Mouse (Mus musculus) embryonic facial prominence, embryonic 11.5 days (tissue): Measurements from ENCODE around the gene Gm10382. TPM values are rescaled to one million over a fixed set of nuclear protein-coding genes. Genes with fewer than 3 reads are reported as not detected.

Source experiments
- ATAC-seq: fragments of 200-750 bp; cut with Nextera tagmentation; replicated peaks from 2 replicates; pipeline ENCODE4 v1.8.0; 2017; ENCODE audit warnings: low read depth; ENCODE audit not compliant: insufficient number of reproducible peaks, low FRiP score, low TSS enrichment
- DNase-seq: peaks from one replicate; pipeline ENCODE4 v3.0.0-alpha.2; 2015; ENCODE audit warnings: low spot score
- H3K27ac ChIP-seq: fragments of 300-500 bp; sonication (generic); replicated peaks from 2 replicates; pipeline ENCODE4 v1.5.1; 2014; ENCODE audit warnings: mild to moderate bottlenecking, low read depth, low read length, control low read depth
- H3K27me3 ChIP-seq: fragments of 300-500 bp; sonication (generic); 2 replicates; pipeline ENCODE4 v1.6.1; 2014; ENCODE audit warnings: mild to moderate bottlenecking, low read length, moderate library complexity, mixed read lengths; ENCODE audit not compliant: control insufficient read depth, insufficient read depth
- H3K36me3 ChIP-seq: fragments of 300-500 bp; sonication (generic); replicated peaks from 2 replicates; pipeline ENCODE4 v1.6.1; 2014; ENCODE audit warnings: low read depth, mild to moderate bottlenecking, low read length, moderate library complexity, mixed read lengths; ENCODE audit not compliant: control insufficient read depth, insufficient read depth
- H3K4me1 ChIP-seq: fragments of 300-500 bp; sonication (generic); 2 replicates; pipeline ENCODE4 v1.6.1; 2014; ENCODE audit warnings: low read length, mixed read lengths; ENCODE audit not compliant: control insufficient read depth, insufficient read depth
- H3K4me2 ChIP-seq: fragments of 300-500 bp; sonication (generic); 2 replicates; pipeline ENCODE4 v1.6.1; 2014; ENCODE audit warnings: low read depth, mild to moderate bottlenecking, control low read depth, low read length, moderate library complexity
- H3K4me3 ChIP-seq: fragments of 300-500 bp; sonication (generic); 2 replicates; pipeline ENCODE4 v1.5.1; 2014; ENCODE audit warnings: low read depth, low read length, control low read depth
- H3K9ac ChIP-seq: fragments of 300-500 bp; sonication (generic); replicated peaks from 2 replicates; pipeline ENCODE4 v1.6.1; 2014; ENCODE audit warnings: mild to moderate bottlenecking, control low read depth, low read length
- H3K9me3 ChIP-seq: fragments of 300-500 bp; sonication (generic); replicated peaks from 2 replicates; pipeline ENCODE4 v1.6.1; 2016; ENCODE audit warnings: mild to moderate bottlenecking, low read length, inconsistent platforms, mixed read lengths; ENCODE audit not compliant: control insufficient read depth
- WGBS: fragments of 180-500 bp; shearing (Covaris S2); extraction: QIAGEN DNeasy Blood & Tissue Kit; methylation state at CpG from one replicate; pipeline ENCODE4 v1.1.7; 2014; 5-methylcytosine and 5-hydroxymethylcytosine counted together
- polyA plus RNA-seq: library from polyadenylated mRNA; unstranded; fragments of >200 nt; fragmentation: Nextera tagmentation; extraction: Ambion mirVana; gene quantifications from 2 replicates; pipeline ENCODE4 v1.2.1, GENCODE M21; 2014

Gm10382 gene
- polyA plus RNA-seq, 1 experiment from 2014 or later = not detected

GRCm38 (mm10) chr5:125403481-125404465, 14.7 kb downstream of the Gm10382 start:
- H3K9me3 ChIP-seq = no peaks in the 10 kb centered on the region
- peak overlapping the region; percentile 32 for H3K4me3 ChIP-seq
- DNase-seq (peak; percentile 89), ATAC-seq (no peak)
- no peaks in the 10 kb centered on the region for H3K36me3 ChIP-seq
- no peaks in the 10 kb centered on the region for H3K4me1 ChIP-seq
- H3K27ac ChIP-seq = no peak overlapping the region
- H3K9ac ChIP-seq = no peak overlapping the region
- WGBS = 12% methylated on average over 31 of the region's 31 CpGs
- peak overlapping the region; percentile 36 for H3K4me2 ChIP-seq
- H3K27me3 ChIP-seq = no peaks in the 10 kb centered on the region

DNA sequence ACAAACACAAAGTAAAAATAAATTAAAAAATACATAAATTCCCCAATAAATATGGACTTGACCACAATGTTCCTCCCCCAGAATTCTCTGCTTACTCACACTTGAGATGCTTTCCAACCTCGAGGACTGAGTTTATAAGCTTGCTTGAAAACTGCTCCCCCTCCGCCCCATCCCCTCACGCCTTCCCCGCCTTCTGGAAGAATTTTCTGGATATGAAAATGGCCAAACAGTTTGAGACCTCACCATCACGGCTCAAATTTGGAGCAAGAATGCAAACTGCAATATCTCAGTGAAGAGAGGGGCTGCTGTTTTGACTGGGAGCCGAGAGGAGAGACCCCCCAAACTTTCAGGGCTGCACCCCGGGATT, 15.4 kb downstream of the Gm10382 start:
- H3K9me3 ChIP-seq = no peaks in the 10 kb centered on the region
- no peaks in the 10 kb centered on the region for H3K27me3 ChIP-seq
- WGBS = 3% methylated on average over 7 of the region's 7 CpGs
- H3K4me1 ChIP-seq = no peaks in the 10 kb centered on the region
- ATAC-seq (no peak), DNase-seq (peak; percentile 52)
- H3K9ac ChIP-seq = peak overlapping the region; percentile 30
- peak overlapping the region; percentile 59 for H3K4me3 ChIP-seq
- peak overlapping the region; percentile 42; the same call in 1 of the 2 replicates for H3K27ac ChIP-seq
- H3K36me3 ChIP-seq = no peaks in the 10 kb centered on the region
- peak overlapping the region; percentile 62 for H3K4me2 ChIP-seq

DNA sequence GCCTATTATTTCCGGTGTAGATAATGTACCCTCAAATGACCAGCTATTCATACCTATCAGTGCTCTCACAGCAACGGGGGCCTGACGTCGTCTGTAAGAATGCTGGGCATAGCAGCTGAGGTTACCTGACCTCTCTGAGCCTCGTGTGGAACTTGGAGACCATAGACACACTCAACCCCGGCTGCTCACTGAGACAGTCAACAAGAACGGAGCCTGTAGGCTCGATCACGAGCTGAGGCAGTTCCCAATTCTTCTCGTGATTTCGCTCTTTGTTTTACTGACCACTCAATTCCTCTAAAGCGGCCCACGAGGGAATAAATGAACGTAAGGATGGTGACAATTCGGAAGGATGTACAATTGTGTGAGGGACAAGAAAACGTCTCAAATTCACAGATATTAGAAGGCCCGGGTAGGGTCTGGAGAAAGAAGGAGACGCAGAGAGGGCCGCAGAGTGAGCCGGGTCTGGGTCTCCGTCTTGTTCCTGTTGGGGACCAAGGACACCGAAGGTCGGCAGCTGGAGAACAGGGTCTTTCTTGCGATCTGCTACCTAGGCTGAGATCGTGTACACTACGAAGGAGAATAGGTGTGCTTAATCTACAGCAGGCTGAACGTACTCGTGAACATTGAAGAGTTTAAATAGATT, 15.9 kb downstream of the Gm10382 start:
- Histone ChIP-seq H3K9ac (peak overlapping the region; percentile 30), H3K9me3 (no peaks in the 10 kb centered on the region), H3K36me3 (no peaks in the 10 kb centered on the region), H3K27ac (peak overlapping the region; percentile 42; the same call in 1 of the 2 replicates), H3K4me2 (peak overlapping the region; percentile 62), H3K4me1 (no peaks in the 10 kb centered on the region), H3K27me3 (no peaks in the 10 kb centered on the region), H3K4me3 (peak overlapping the region; percentile 59)
- ATAC-seq = no peak
- peak; percentile 83 for DNase-seq
- under 1% methylated on average over 28 of the region's 28 CpGs for WGBS

DNA sequence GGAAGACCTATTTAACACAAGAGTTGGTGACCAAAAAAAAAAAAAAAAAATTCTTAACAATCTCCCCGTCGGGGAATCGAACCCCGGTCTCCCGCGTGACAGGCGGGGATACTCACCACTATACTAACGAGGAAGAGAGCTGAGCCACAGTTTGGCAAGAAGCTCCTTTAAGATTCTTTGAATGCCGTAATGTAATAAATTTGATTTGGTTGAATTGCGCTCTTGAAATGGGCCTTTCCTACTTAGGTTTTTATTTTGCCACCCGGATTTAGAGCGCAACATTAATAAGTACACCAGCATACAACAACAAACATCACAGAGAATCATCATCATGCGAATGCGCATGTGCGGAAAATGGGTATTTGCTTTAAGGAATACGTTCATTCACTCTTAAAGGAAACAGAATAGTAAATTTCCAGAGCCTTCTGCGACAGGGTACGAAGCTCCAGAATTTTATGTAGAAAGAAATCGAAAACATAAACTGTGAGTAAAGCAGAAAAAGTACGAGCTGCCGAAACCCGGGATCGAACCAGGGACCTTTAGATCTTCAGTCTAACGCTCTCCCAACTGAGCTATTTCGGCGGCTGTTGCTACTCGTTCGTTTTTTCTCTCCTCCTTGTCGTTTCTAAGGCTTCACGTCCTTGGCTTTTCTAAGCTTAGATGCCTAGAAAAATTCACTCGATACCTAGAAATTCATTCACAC, 16.6 kb downstream of the Gm10382 start:
- no peaks in the 10 kb centered on the region for H3K27me3 ChIP-seq
- peak overlapping the region; percentile 77 for H3K4me2 ChIP-seq
- DNase-seq (peak; percentile 95), ATAC-seq (peak; percentile 34; the same call in 1 of the 2 replicates)
- peak overlapping the region; percentile 57 for H3K9ac ChIP-seq
- H3K4me3 ChIP-seq = peak overlapping the region; percentile 59
- 1% methylated on average over 31 of the region's 31 CpGs for WGBS
- no peaks in the 10 kb centered on the region for H3K9me3 ChIP-seq
- no peaks in the 10 kb centered on the region for H3K4me1 ChIP-seq
- no peak overlapping the region for H3K27ac ChIP-seq
- no peaks in the 10 kb centered on the region for H3K36me3 ChIP-seq

DNA sequence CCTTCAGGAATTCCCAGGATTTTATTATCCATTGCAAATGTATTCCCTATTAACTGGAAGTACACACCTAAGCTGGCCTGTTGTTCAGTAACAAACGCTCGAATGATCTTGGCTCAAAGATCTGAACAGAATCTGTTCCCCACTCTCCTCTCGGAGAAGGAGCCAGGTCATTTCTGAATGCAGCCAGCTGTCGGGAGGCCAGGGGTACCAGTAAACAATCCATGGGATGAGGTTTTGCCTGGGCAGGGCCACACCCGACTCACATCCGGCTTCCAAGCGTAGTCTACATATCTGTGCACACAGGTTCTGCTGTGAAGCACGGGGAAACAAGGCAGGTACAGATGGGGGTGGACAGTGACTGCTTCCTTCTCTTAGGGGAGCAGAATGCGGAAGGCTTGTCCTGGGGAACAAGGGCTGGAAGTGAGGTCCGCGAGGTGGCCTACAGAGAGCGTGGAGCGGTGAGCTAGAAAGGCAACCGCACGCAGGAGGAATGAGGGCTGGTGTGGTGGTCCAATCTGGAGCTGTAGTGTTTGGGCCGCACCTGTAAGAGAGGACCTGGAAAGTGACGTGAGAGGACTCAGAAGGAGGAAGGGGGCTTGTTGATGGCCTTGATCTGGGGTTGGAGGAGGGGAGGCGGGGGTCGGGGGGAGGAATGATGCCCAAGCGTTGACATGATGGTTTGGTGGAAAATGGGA, 17.3 kb downstream of the Gm10382 start:
- H3K9ac ChIP-seq = peak overlapping the region; percentile 57
- H3K4me1 ChIP-seq = no peaks in the 10 kb centered on the region
- no peak; the same call in 1 of the 2 replicates for ATAC-seq
- H3K9me3 ChIP-seq = no peaks in the 10 kb centered on the region
- H3K27me3 ChIP-seq = no peaks in the 10 kb centered on the region
- 0 out of 2 replicates have a peak overlapping the region, but pooled peaks have one; percentile 2 for H3K27ac ChIP-seq
- 1% methylated on average over 20 of the region's 20 CpGs for WGBS
- no peaks in the 10 kb centered on the region for H3K36me3 ChIP-seq
- peak overlapping the region; percentile 77 for H3K4me2 ChIP-seq
- peak overlapping the region; percentile 59 for H3K4me3 ChIP-seq
- DNase-seq = peak; percentile 57

DNA sequence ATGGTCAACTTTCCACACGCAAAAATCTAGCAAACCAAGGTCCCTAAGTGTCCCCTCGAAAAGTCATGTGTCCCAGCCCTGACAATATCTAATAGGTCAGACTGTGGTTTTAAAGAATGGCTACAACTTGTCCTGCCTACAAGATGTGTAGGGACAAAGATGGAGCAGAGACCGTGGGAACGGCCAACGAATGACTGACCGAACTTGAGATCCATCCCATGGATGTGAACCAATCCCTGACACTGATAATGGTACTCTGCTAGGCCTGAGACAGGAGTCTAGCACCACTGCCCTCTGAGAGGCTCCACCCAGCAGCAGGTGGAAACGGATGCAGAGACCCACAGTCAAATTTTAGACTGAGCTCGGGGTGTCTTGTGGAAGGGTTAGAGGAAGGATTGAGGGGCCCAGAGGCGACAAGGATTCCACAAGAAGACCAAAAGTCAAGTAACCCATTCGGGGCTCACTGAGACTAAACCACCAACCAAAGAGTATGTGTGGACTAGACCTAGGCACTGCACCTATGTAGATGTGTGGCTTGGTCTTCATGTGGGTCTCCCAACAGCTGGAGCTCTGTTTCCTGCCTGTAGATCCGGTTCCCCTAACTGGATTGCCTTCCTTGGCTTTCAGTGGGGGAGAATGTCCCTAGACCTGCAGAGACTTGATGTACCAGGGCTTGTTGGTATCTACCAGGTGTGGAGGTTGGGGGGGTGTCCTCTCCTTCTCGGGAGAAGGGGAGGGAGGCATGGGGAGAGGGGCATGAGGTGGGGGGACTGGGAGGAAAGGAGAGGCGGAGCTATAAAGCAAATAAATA, 18.1 kb downstream of the Gm10382 start:
- no peak for DNase-seq
- Histone ChIP-seq H3K4me3 (peak overlapping the region; percentile 59), H3K36me3 (no peaks in the 10 kb centered on the region), H3K4me1 (no peaks in the 10 kb centered on the region), H3K27me3 (no peaks in the 10 kb centered on the region), H3K27ac (no peak overlapping the region), H3K4me2 (peak overlapping the region; percentile 77), H3K9me3 (no peaks in the 10 kb centered on the region), H3K9ac (peak overlapping the region; percentile 57)
- no peak for ATAC-seq
- 58% methylated on average over 13 of the region's 13 CpGs for WGBS
